Mouse (Mus musculus) adrenal gland (tissue): ENCODE data around the gene Atp5g2.
"Not testable (repeated sequence)": the region's sequence is repeated elsewhere in the genome, so short reads cannot be mapped to it uniquely, and the experiment has no call there.

Experiments used
- intact Hi-C: fragments of 180-260 bp; cut with DNase I; formaldehyde crosslinking; loops from one replicate; pipeline ENCODE4 v1.15.1; 2025

The Atp5g2 gene

GRCm38 (mm10) chr15:102670281-102670680, 1.9 kb downstream of the Atp5g2 start:
- intact Hi-C loops, result no loop called here

GRCm38 (mm10) chr15:102669571-102669970, 2.6 kb downstream of the Atp5g2 start:
- intact Hi-C loops, result loop anchor here (5.0 to 10.0 kb wide), 2 partner anchors 57 to 115 kb away; no protein-coding TSS in a partner anchor

- intact Hi-C loops, result loop anchor here (5.0 to 10.0 kb wide), 2 partner anchors 53 to 111 kb away; no protein-coding TSS in a partner anchor
Measured at GRCm38 (mm10) chr15:102665494-102665893, 6.7 kb downstream of the Atp5g2 start.

GRCm38 (mm10) chr15:102663825-102664224, 8.3 kb downstream of the Atp5g2 start:
- intact Hi-C loops, result loop anchor here (5.0 to 10.0 kb wide), 2 partner anchors 37 to 109 kb away; partner anchors contain the start of genes Atf7 and Gm28047

GRCm38 (mm10) chr15:102662601-102663000, 9.6 kb downstream of the Atp5g2 start:
- intact Hi-C loops, result loop anchor here (5.0 to 10.0 kb wide), 2 partner anchors 35 to 108 kb away; partner anchors contain the start of genes Atf7 and Gm28047

GRCm38 (mm10) chr15:102657926-102658381, 14.2 kb downstream of the Atp5g2 start:
- intact Hi-C loops, result no loop called here

- intact Hi-C loops, result no loop called here
Measured at GRCm38 (mm10) chr15:102656658-102657057, 15.5 kb downstream of the Atp5g2 start.

- intact Hi-C loops, result not testable (repeated sequence)
Measured at GRCm38 (mm10) chr15:102651928-102652660, 20.1 kb downstream of the Atp5g2 start.

- intact Hi-C loops, result no loop called here
Measured at GRCm38 (mm10) chr15:102651107-102651506, 21.0 kb downstream of the Atp5g2 start.

- intact Hi-C loops, result no loop called here
Measured at GRCm38 (mm10) chr15:102635817-102636216, 36.3 kb downstream of the Atp5g2 start.

GRCm38 (mm10) chr15:102634684-102635083, 37.5 kb downstream of the Atp5g2 start:
- intact Hi-C loops, result no loop called here

GRCm38 (mm10) chr15:102625687-102626055, 46.5 kb downstream of the Atp5g2 start:
- intact Hi-C loops, result loop anchor here (5.0 kb wide), 1 partner anchor 37 kb away; no protein-coding TSS in a partner anchor

- intact Hi-C loops, result loop anchor here (5.0 kb wide), 1 partner anchor 37 kb away; no protein-coding TSS in a partner anchor
Measured at GRCm38 (mm10) chr15:102624970-102625686, 47.0 kb downstream of the Atp5g2 start, which contains the start of the genes Gm28047 and Atf7. Gm28047 (minus strand) TSS chr15:102625067. Atf7 (minus strand) TSS chr15:102625464.

- intact Hi-C loops, result no loop called here
Measured at GRCm38 (mm10) chr15:102624291-102624969, 47.7 kb downstream of the Atp5g2 start.

GRCm38 (mm10) chr15:102623121-102623520, 49.0 kb downstream of the Atp5g2 start:
- intact Hi-C loops, result no loop called here

- intact Hi-C loops, result no loop called here
Measured at GRCm38 (mm10) chr15:102622536-102622935, 49.6 kb downstream of the Atp5g2 start.

- intact Hi-C loops, result no loop called here
Measured at GRCm38 (mm10) chr15:102620765-102621164, 51.4 kb downstream of the Atp5g2 start.

- intact Hi-C loops, result no loop called here
Measured at GRCm38 (mm10) chr15:102619486-102619885, 52.7 kb downstream of the Atp5g2 start.

GRCm38 (mm10) chr15:102617654-102618053, 54.5 kb downstream of the Atp5g2 start:
- intact Hi-C loops, result no loop called here

- intact Hi-C loops, result no loop called here
Measured at GRCm38 (mm10) chr15:102616174-102616573, 56.0 kb downstream of the Atp5g2 start.

GRCm38 (mm10) chr15:102614224-102614623, 57.9 kb downstream of the Atp5g2 start:
- intact Hi-C loops, result loop anchor here (5.0 kb wide), 1 partner anchor 53 kb away; no protein-coding TSS in a partner anchor
